Mouse (Mus musculus): ENCODE results near the gene Rab39.

Rab39 gene

GRCm38 (mm10) chr9:53705992-53706696, at the start of gene Rab39:
TSS of gene Rab39 (minus strand) at chr9:53706232.
- DNase-seq (ENCODE audit: low spot score in 2 of 2), result peak; percentile 38 to 50

DNA sequence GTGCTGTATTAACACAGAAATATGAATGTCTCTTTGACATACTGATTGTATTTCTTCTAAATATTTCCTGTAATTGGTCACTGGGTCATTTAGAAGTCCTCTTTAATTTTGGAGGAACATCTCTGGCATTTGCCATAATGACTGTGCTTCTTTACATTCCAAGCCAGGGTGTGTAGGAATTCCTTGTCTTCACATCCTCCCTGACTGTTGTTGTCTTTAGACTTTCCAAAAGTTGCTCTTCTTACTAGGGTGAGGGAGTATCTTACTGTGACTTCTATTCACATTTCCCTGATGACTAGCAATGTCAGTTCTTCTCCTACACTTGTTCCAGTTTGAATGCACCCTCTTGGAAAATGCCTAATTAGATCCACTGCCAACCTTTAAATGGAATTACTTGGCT, 48.8 kb upstream of the Rab39 start:
- no peak for DNase-seq (ENCODE audit: low spot score in 2 of 2)

GRCm38 (mm10) chr9:53750899-53751298, 44.9 kb upstream of the Rab39 start:
- DNase-seq (ENCODE audit: low spot score in 2 of 2), result no peak

DNA sequence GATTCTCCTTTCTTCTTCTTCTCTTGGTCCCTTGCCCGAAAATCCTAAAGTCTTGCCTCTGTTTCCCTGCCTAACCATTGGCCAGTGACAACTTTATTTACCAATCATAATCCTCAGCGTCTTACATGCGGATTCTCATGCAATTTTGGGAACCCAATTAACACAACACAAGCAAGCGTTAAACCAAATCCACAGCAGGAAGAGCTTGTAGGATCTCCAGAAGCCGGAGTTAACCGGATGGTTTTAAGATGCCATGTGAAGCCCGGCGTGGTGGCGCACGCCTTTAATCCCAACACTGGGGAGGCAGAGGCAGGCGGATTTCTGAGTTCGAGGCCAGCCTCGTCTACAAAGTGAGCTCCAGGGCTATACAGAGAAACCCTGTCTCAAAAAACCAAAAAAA, 44.4 kb upstream of the Rab39 start:
- no peak for DNase-seq (ENCODE audit: low spot score in 2 of 2)

GRCm38 (mm10) chr9:53740829-53741404, 34.9 kb upstream of the Rab39 start:
- DNase-seq (ENCODE audit: low spot score in 2 of 2), result no peak

DNA sequence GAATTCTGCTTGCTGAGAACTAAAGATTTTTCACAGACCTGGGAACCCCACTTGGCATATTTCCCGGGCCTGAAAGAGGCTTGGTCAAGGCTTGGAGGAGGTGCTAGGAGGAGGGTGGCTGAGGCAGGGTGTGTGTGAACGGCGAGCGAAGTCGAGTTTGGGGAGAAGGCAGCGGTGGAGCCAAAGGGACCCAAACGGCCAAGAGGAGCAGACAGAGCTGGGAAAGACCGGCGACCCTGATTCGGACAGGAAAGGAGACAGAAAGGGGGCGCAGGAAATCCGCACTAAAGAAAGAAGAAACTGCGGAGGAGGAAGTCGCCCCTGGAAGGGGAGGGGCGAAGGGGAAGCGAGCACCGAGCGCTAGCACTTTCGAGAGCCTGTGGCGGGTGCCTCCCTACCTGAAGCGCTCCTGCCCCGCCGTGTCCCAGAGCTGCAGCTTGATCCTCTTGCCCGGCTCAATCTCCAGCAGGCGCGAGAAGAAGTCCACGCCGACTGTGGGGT, 491 bp downstream of the Rab39 start:
- no peak for DNase-seq (ENCODE audit: low spot score in 2 of 2)

DNA sequence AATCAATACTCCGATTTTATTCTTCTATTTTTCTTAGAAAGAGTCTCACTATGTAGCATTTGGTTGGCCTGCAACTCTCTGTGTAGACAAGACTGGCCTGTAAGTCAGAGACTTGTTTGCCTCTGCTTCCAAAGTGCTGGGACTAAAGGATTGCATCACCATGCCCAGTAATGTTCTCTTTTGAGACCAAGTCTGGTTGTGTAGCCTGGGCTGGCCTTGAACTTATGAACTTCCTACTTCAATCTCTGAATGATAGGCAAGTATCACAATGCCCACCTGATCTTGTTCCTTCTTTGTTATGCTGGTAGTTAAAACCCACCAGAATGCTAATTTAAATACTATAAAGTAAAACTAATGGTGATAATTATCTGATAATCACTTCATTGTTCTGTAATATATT, 3.0 kb downstream of the Rab39 start:
- no peak for DNase-seq (ENCODE audit: low spot score in 2 of 2)

DNA sequence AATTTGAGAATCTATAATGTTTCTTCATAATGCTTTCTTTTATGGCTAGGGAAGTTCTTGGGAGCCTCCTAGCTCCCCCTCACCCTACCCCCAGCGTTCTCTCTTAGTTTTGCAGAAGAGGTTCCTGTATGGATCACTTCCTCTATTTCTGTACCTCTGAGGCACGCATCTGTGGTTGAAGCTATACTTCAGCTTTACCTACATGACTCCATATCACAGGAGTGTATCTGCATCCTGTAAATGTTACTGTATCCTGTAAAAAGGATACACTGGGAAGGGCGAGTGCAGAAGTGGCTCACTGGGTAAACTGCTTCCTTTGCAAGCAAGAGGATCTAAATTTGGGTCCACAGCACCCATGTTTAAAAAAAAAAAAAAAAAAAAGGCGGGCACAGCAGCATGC, 5.5 kb downstream of the Rab39 start:
- no peak for DNase-seq (ENCODE audit: low spot score in 2 of 2)

- DNase-seq (ENCODE audit: low spot score in 2 of 2), result no peak
Observed at GRCm38 (mm10) chr9:53695846-53696245, 10.2 kb downstream of the Rab39 start.

DNA sequence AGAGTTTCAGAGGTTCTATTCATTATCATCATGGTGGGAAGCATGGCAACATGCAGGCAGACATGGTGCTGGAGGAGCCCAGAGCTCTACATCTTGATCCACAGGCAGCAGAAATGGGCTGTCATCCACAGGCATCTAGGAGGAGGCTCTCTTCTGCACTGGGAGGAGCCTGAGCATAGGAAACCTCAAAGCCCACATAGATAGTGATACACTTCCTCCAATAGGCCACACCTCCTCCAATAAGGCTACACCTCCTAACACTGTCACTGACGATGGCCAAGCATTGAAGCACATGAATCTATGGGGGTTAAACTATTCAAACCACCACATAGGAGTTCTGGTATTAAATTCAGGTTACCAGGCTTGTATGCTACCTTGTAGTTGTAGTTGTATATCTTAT, 12.3 kb downstream of the Rab39 start:
- no peak for DNase-seq (ENCODE audit: low spot score in 2 of 2)

DNA sequence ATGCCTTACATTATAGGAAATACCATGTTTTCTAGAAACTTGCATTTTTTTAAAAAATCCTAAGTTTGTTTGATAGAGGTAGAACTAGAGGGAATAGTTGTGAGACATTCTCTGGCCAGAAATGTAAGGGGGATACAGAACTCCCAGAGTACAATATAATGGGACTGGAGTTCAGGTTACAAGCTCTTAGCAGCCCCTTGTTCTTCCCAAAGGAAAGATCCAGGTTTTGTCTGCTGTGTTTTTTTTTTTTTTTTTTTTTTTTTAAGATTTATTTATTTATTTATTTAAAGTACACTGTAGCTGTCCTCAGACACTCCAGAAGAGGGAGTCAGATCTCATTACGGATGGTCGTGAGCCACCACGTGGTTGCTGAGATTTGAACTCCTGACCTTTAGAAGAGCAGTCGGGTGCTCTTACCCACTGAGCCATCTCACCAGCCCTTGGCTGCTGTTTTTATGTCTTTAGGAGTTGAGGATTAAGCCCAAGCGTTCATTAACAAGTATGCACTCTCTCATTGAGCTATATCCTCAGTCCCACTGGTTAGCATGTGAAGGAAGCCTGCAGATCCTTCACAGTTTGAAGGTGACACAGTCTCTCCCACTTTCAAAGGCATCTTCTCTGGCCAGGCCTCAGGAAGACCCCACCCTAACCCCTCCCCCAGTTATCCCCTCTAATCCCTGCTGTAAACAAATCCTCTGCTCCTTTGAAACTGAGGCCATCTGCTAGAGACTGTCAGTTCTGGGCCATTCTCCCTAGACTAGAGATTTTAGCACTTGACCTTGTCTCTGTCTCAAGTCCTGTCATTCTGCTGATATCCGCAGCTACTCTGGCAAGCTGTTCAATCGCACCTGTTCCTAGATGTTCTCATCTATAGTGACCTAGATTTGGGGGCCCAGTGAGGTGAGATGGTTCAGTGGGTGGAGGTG, 14.0 kb downstream of the Rab39 start:
- no peak for DNase-seq (ENCODE audit: low spot score in 2 of 2)

GRCm38 (mm10) chr9:53680851-53681250, 25.2 kb downstream of the Rab39 start:
- no peak for DNase-seq (ENCODE audit: low spot score in 2 of 2)

- DNase-seq (ENCODE audit: low spot score in 2 of 2), result no peak
Observed at GRCm38 (mm10) chr9:53676921-53677320, 29.1 kb downstream of the Rab39 start.

DNA sequence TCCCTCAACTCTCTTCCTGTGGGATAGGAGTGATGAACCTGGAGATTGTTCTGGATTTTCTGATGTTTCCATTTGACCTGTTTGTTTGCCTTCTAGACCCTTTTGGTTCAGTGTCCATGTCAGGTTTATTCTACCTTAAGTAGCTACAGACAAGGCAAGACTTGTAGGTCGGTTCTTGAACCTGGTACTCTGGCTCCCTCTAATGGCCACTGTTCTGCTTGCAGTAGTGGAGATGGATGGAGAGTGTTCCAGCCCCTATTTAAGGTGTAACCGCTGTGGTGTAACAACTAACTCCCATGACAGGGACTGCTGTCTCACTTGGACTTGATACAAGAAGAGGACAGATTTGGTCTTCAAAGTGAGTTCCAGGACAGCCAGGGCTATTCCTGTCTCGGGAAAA, 32.5 kb downstream of the Rab39 start:
- DNase-seq (ENCODE audit: low spot score in 2 of 2), result peak; percentile 59

- DNase-seq (ENCODE audit: low spot score in 2 of 2), result peak in 1 of 2 experiments; percentile 10
Observed at GRCm38 (mm10) chr9:53669680-53670219, 36.3 kb downstream of the Rab39 start, which contains the start of gene Cul5. TSS of gene Cul5 (minus strand) at chr9:53670014.

GRCm38 (mm10) chr9:53667020-53667669, 38.9 kb downstream of the Rab39 start:
- DNase-seq (ENCODE audit: low spot score in 2 of 2), result peak; percentile 90 to 92

DNA sequence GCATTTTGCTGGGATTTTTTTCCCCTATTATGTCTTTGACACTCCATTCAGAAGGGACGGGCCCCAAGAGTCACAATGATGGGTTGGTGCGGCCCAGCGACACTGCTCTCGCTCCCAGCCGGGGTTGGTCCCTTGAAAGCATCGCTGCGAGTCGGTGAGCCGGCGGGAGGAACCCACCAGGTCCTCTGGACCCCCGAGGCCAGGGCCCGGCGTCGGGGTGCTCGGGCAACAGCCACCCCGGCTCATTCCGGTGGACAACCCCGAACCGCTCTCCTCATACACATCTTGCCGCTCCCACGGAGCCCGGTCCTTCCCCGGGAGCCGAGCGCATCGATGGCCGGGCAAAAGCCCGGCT, 39.4 kb downstream of the Rab39 start:
- DNase-seq (ENCODE audit: low spot score in 2 of 2), result no peak

GRCm38 (mm10) chr9:53665428-53665827, 40.6 kb downstream of the Rab39 start:
- DNase-seq (ENCODE audit: low spot score in 2 of 2), result no peak

DNA sequence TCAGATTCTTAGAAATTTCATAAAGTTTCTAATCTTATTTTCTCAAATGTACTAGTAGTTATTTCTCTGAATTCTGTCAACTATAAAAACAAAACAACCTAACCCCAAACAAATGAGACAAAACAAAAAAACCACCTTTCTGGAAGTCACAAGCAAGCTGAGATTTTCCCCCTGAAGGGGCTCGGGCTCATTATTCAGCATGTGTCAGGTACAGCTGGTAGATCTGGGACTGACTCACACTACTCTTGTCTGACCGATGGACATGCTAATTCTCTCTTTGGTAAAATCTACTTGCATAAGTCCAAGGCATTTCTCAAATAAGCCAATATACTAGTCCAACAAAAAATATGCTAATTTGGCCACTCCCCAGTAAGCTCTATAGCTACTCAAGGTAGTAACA, 41.2 kb downstream of the Rab39 start:
- DNase-seq (ENCODE audit: low spot score in 2 of 2), result no peak

DNA sequence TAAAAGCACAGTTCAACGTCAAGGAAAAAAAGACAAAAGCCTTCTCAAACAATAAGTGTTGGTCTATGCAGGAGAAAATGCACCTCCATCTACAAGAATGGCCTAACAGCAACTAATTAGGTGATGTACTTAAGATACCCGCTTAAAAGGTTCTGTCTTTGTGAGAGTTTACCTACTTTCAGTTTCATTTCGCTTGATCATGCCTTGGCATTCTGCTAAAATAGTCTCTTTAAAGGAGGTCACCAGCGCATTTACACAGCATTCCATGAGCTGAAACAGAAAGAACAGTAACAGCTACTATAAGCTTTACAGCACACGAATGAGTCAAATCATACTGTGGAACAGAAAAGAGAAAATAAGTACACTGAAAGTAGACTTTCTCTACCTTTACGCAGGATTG, 71.2 kb downstream of the Rab39 start:
- no peak for DNase-seq (ENCODE audit: low spot score in 2 of 2)
